Mouse (Mus musculus) limb, embryonic 15.5 days (tissue): ENCODE measurements around the gene Surf2. TPM values are rescaled to one million over a fixed set of nuclear protein-coding genes. Genes with fewer than 3 reads are reported as not detected.

Experiments
- ATAC-seq: fragments of 200-750 bp; cut with Nextera tagmentation; 2 replicates; pipeline ENCODE4 v1.8.0; 2017; ENCODE audit warnings: low read depth, moderate TSS enrichment; ENCODE audit not compliant: insufficient number of reproducible peaks, low FRiP score, low TSS enrichment
- H3K27ac ChIP-seq: fragments of 300-500 bp; sonication (generic); 2 replicates; pipeline ENCODE4 v1.5.1; 2015; ENCODE audit warnings: moderate library complexity, mild to moderate bottlenecking, inconsistent platforms
- H3K27me3 ChIP-seq: fragments of 300-500 bp; sonication (generic); 2 replicates; pipeline ENCODE4 v1.6.1; 2015; ENCODE audit warnings: inconsistent platforms
- H3K36me3 ChIP-seq: fragments of 300-500 bp; sonication (generic); 2 replicates; pipeline ENCODE4 v1.6.1; 2015; ENCODE audit warnings: inconsistent platforms
- H3K4me1 ChIP-seq: fragments of 300-500 bp; sonication (generic); 2 replicates; pipeline ENCODE4 v1.6.1; 2015; ENCODE audit warnings: inconsistent platforms
- H3K4me2 ChIP-seq: fragments of 300-500 bp; sonication (generic); 2 replicates; pipeline ENCODE4 v1.6.1; 2015; ENCODE audit warnings: mild to moderate bottlenecking, inconsistent platforms
- H3K4me3 ChIP-seq: fragments of 300-500 bp; sonication (generic); 2 replicates; pipeline ENCODE4 v1.5.1; 2015; ENCODE audit warnings: mild to moderate bottlenecking, inconsistent platforms
- H3K9ac ChIP-seq: fragments of 300-500 bp; sonication (generic); 2 replicates; pipeline ENCODE4 v1.6.1; 2015; ENCODE audit warnings: inconsistent platforms
- H3K9me3 ChIP-seq: fragments of 300-500 bp; sonication (generic); 2 replicates; pipeline ENCODE4 v1.6.1; 2016; ENCODE audit warnings: inconsistent platforms
- WGBS: fragments of 180-500 bp; shearing (Covaris S2); methylation state at CpG from one replicate; pipeline ENCODE4 v1.1.7; 2015; 5-methylcytosine and 5-hydroxymethylcytosine counted together
- polyA plus RNA-seq: library from polyadenylated mRNA; unstranded; fragments of >200 nt; fragmentation: Nextera tagmentation; extraction: Ambion mirVana; gene quantifications from 2 replicates; pipeline ENCODE4 v1.2.1, GENCODE M21; 2015

Gene Surf2
- polyA plus RNA-seq, 1 experiment from 2014 or later, result 32.4 TPM

DNA sequence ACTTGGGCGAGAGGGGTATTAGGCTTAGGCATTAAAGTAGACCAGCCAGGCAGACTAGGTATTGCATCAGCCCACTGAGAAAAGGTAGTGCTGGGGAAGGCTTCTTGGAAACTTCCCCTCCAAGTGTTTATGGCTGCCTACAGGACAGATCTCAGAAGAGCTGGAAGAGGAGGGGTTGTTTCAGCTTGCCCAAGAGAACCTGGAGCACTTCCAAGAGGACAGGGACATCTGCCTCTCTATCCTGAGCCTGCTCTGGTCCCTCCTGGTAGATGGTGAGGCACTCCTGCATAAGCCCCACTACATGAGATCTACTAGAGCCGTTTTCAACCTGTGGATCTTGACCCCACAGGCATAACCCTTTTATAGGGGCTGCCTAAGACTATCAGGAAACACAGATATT lies 34.2 kb downstream of the Surf2 start:
- H3K9me3 ChIP-seq, result no peaks in the 10 kb centered on the region
- no peaks in the 10 kb centered on the region for H3K4me1 ChIP-seq
- 85% methylated on average over 2 of the region's 2 CpGs for WGBS
- no peak overlapping the region for H3K4me3 ChIP-seq
- H3K27ac ChIP-seq, result no peak overlapping the region
- no peak overlapping the region for H3K4me2 ChIP-seq
- peaks cover 61% of the 10 kb centered on the region for H3K36me3 ChIP-seq
- H3K27me3 ChIP-seq, result no peaks in the 10 kb centered on the region
- H3K9ac ChIP-seq, result no peak overlapping the region
- ATAC-seq, result no peak

DNA sequence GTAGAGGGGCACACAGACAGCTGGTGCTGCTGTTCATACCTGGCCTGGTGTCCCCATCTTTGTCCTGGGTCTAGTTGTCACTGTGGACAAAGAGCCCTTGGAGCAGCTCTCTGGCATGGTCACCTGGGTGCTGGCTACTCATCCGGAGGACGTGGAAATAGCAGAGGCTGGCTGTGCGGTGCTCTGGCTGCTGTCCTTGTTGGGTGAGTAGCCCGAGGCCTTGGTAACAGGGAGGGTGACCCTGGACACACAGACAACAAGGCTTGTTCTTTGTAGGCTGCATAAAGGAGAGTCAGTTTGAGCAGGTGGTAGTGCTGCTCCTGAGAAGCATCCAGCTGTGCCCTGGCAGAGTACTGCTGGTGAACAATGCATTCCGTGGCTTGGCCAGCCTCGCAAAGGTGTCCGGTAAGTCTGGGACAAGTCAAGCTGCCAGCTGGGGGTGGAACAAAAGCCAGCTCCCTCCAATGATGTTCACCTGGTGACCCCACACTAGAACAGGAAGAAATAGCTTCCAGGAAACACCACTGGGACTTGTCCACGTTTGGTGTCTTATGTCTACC lies 35.3 kb downstream of the Surf2 start:
- 89% methylated on average over 8 of the region's 8 CpGs for WGBS
- Histone ChIP-seq H3K27me3 (no peaks in the 10 kb centered on the region), H3K27ac (no peak overlapping the region), H3K9me3 (no peaks in the 10 kb centered on the region), H3K36me3 (peaks cover 71% of the 10 kb centered on the region), H3K4me2 (no peak overlapping the region), H3K9ac (no peak overlapping the region), H3K4me1 (no peaks in the 10 kb centered on the region), H3K4me3 (no peak overlapping the region)
- ATAC-seq, result no peak

DNA sequence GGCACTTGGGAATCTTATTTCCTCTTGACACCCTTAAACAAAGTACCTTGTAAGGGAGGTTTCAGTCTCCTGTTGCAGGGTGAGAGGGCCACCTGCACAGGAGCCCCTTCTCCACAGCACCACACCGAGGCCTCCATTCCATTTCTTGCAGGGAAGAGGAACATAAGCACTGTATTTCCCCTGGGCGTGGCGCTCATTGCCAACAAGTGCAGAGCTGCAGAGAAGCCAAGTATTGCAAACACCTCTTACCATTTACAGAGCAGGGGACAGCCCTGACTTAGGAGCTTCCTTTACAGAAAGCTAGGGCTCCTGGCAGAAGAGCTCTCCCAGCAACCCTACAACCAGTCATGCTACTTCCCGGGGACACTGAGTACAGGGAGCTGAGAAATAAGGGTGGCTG lies 36.0 kb downstream of the Surf2 start:
- H3K9me3 ChIP-seq, result no peaks in the 10 kb centered on the region
- no peak for ATAC-seq
- H3K27me3 ChIP-seq, result no peaks in the 10 kb centered on the region
- peaks cover 73% of the 10 kb centered on the region for H3K36me3 ChIP-seq
- H3K27ac ChIP-seq, result no peak overlapping the region
- 92% methylated on average over 4 of the region's 4 CpGs for WGBS
- no peaks in the 10 kb centered on the region for H3K4me1 ChIP-seq
- no peak overlapping the region for H3K4me2 ChIP-seq
- H3K4me3 ChIP-seq, result no peak overlapping the region
- H3K9ac ChIP-seq, result no peak overlapping the region

DNA sequence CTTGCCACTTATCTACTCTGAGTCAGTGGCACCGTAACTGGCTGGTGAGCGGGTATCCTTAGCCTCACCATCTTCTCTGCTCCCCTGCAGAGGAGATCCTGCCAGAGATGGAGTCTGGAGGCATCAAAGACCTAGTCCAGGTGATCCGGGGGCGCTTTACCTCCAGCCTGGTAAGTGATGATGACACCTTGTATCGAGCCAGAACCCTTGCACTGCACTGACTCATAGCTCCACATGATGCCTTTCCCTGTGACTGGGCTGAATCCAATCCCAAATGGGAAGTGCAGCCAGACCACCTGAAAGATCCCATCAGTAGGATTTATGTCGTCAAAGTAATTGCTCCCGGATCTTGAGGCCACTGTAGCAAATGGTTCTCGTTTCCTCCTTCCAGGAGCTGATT lies 36.7 kb downstream of the Surf2 start:
- H3K4me2 ChIP-seq, result no peak overlapping the region
- ATAC-seq, result no peak
- no peaks in the 10 kb centered on the region for H3K4me1 ChIP-seq
- no peaks in the 10 kb centered on the region for H3K27me3 ChIP-seq
- H3K4me3 ChIP-seq, result no peak overlapping the region
- peaks cover 80% of the 10 kb centered on the region for H3K36me3 ChIP-seq
- H3K9ac ChIP-seq, result no peak overlapping the region
- H3K9me3 ChIP-seq, result no peaks in the 10 kb centered on the region
- H3K27ac ChIP-seq, result no peak overlapping the region
- 76% methylated on average over 8 of the region's 8 CpGs for WGBS

DNA sequence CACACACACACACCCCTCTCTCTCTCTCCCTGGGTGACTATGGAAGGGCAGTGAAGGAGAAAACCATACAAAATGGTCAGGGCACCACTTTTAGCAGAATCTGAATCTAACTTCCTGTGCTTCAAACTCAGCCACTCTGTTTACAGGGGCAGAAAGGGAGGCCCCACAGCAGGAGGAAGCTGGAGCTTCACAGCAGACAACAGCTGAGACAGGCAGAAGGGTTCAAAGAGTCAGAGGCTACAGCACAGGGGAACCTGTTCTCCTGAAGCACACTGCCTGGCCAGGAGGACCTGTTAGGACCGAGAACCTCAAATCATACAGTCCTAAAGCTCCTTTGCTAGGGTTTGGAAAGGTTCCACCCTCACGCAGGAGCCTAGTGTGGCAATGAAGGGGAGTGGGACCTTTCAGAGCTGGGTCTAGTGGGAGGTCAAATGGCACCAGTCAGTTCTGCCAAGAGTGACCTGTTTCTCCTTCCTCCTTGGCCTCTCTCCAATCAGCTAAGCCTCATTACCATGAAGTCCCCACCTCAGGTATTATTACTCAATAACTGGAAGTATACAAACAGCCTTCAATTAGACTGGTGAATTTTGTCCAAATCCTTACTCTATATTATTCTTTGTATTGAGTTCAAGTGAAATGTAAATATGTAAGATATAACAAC lies 38.7 kb downstream of the Surf2 start:
- 94% methylated on average over 2 of the region's 2 CpGs for WGBS
- no peak overlapping the region for H3K27ac ChIP-seq
- peaks cover 84% of the 10 kb centered on the region for H3K36me3 ChIP-seq
- no peak for ATAC-seq
- no peaks in the 10 kb centered on the region for H3K9me3 ChIP-seq
- no peaks in the 10 kb centered on the region for H3K27me3 ChIP-seq
- no peaks in the 10 kb centered on the region for H3K4me1 ChIP-seq
- no peak overlapping the region for H3K9ac ChIP-seq
- no peak overlapping the region for H3K4me3 ChIP-seq
- no peak overlapping the region for H3K4me2 ChIP-seq

DNA sequence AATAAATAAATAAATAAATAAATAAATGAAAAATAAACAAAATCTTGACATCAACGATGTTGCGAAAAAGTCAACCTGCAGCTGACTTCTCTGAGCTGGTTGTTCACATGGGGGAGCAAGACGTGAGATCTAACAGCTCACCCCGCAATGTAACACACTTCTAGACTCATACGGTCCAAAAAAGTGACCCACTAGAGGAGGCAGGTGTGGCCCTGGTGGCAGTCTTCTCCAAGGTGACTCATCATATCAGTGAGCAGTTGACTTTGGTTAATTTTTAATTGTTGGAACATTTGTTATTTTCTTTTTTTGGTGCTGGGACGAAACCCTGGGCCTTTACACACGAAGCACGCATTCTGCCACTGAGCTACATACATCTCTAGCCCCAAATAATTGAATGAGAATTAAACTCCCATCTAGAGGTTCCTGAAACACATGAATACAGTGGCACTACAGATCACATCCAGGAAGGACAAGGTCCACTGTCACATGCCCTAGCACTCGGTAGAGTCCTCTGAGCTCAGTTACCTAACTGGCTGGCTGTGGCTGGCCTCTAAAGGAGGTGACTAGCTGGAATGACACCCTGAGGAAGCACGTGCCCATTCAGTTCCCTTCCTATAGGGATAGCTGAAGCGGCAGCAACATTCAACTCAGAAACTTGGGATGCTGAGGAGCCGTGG lies 40.8 kb downstream of the Surf2 start:
- H3K9ac ChIP-seq, result no peak overlapping the region
- no peak overlapping the region for H3K4me2 ChIP-seq
- H3K27me3 ChIP-seq, result no peaks in the 10 kb centered on the region
- no peaks in the 10 kb centered on the region for H3K9me3 ChIP-seq
- WGBS, result 95% methylated on average over 12 of the region's 12 CpGs
- peaks cover 3% of the 10 kb centered on the region; the same call in 1 of the 2 replicates for H3K4me1 ChIP-seq
- peaks cover 89% of the 10 kb centered on the region for H3K36me3 ChIP-seq
- ATAC-seq, result no peak
- no peak overlapping the region for H3K4me3 ChIP-seq
- no peak overlapping the region for H3K27ac ChIP-seq

DNA sequence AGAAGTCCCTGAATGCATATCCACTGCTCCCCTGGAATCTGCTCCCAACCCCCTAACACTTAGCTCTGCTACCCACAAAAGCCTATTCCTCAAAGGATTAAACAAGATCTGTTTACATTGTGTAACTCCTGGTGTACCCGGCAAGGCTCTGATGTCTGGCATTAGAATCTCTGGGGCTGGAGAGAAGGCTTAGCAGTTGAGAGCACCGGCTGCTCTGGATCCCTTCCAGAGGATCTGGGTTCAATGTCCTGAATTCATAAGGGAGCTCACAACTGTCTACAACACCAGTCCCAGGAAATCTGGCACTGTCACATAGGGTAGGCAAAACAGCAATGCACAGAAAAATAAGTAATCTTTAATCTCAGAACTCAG lies 41.3 kb downstream of the Surf2 start:
- no peak for ATAC-seq
- H3K9ac ChIP-seq, result no peak overlapping the region
- no peaks in the 10 kb centered on the region for H3K9me3 ChIP-seq
- 79% methylated on average over 2 of the region's 2 CpGs for WGBS
- no peak overlapping the region for H3K4me3 ChIP-seq
- H3K4me2 ChIP-seq, result no peak overlapping the region
- H3K27me3 ChIP-seq, result no peaks in the 10 kb centered on the region
- H3K36me3 ChIP-seq, result peaks cover 89% of the 10 kb centered on the region
- peaks cover 7% of the 10 kb centered on the region; the same call in 1 of the 2 replicates for H3K4me1 ChIP-seq
- no peak overlapping the region for H3K27ac ChIP-seq

DNA sequence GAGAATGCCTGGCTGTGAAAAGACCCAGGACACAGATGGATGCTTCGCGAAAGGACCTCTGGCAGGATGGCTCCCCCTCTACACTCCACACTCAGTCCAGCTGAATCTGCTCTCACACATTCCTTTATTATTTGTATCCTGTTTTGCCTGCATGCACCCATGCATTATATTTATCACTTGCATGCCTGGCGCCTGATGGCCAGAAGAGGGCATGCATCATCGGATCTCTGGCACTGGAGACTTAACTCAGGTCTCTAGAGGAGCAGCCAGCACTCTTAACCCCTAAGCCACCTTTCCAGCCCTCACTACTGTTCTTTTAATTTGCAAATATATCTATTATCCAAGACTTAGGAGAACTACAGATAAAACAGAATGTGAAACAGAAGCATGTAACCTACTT lies 44.6 kb downstream of the Surf2 start:
- Histone ChIP-seq H3K27ac (no peak overlapping the region), H3K4me1 (peaks cover 20% of the 10 kb centered on the region), H3K4me3 (no peak overlapping the region), H3K9ac (no peak overlapping the region), H3K9me3 (no peaks in the 10 kb centered on the region), H3K36me3 (peaks cover 61% of the 10 kb centered on the region), H3K4me2 (no peak overlapping the region), H3K27me3 (no peaks in the 10 kb centered on the region)
- no peak for ATAC-seq
- WGBS, result 78% methylated on average over 4 of the region's 4 CpGs

DNA sequence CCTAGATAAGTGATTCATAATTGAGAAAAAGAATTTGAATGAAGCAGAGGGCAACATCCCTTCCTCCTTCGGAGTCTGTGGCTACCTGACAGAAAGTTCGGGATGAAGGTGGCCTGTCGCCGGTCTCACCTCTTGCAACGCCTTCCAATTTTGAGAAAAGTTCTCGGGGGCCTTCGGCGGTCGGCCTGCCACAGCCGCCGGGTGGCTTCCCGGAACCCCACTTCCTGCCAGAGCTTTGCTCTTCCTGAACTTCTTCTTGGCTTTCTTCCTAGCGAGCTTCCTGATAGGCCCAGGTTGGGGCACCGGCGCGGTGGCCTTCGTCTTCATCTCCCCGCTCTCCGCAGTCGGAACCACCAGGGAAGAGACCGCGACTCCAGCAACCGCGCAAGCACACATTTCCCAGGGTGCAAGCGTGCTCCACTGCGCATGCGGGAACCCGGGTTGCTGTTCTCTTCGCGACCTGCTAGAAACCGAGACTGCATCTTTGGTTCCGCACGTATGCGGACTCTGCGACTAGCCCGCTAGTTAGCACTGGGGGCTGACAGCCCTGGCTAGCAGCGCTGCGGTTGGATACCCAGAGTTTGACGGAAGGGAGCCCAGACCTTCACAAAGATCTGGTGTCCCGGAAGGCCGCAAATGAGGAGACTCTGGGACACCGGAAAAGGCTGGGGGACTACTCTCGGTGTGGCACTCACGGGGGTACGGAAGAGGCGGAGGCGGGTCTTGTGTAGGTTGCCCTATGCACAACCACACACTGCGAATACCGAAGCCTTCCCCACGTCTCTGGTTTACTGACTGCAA lies 48.0 kb downstream of the Surf2 start, which contains the start of gene Rexo4:
Gene Rexo4 (minus strand): TSS at position 464 of the 801 bp plus-strand sequence.
- Histone ChIP-seq H3K4me1 (peaks cover 20% of the 10 kb centered on the region), H3K36me3 (peaks cover 30% of the 10 kb centered on the region), H3K27ac (peak within 1 kb of the TSS; percentile 99), H3K9ac (peak within 1 kb of the TSS; percentile 92), H3K9me3 (no peaks in the 10 kb centered on the region), H3K27me3 (no peaks in the 10 kb centered on the region), H3K4me3 (peak within 1 kb of the TSS; percentile 83), H3K4me2 (peak within 1 kb of the TSS; percentile 78)
- ATAC-seq, result peak; percentile 94
- under 1% methylated on average over 50 of the region's 50 CpGs for WGBS

DNA sequence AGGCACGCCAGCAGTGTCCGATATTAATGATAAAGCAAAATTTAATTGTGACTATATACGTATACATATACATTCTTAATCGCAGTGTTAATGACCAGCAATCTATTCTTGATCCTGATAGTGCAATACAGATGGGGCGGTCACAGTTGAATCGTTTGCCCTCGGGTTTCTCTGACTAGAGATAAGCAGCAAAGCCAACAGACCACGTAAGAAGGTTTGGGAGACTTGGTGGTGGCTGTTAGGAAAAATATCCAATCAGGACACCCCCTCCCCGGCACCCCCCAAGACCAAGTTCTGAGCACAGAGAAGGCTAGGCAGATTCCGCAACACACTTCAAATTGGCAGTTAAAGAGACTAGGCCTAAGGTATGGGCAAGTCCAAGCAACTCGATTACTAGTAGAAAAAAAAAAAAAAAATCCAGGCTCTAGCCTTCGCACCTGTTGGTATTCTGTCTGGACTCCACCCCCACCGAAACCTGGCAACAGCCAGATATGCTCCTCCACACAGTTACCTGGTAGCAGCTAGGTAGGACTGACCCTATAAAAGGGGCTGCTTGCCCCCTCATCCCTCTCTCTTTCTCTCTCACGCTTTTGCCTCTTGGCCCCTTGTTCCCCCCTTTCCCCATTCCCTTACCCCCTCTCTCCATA lies 48.7 kb downstream of the Surf2 start:
- Histone ChIP-seq H3K4me2 (peak overlapping the region; percentile 78), H3K36me3 (peaks cover 26% of the 10 kb centered on the region), H3K4me1 (peaks cover 20% of the 10 kb centered on the region), H3K9ac (peak overlapping the region; percentile 92), H3K9me3 (no peaks in the 10 kb centered on the region), H3K4me3 (peak overlapping the region; percentile 83), H3K27me3 (no peaks in the 10 kb centered on the region), H3K27ac (peak overlapping the region; percentile 99)
- 16% methylated on average over 14 of the region's 14 CpGs for WGBS
- no peak for ATAC-seq

DNA sequence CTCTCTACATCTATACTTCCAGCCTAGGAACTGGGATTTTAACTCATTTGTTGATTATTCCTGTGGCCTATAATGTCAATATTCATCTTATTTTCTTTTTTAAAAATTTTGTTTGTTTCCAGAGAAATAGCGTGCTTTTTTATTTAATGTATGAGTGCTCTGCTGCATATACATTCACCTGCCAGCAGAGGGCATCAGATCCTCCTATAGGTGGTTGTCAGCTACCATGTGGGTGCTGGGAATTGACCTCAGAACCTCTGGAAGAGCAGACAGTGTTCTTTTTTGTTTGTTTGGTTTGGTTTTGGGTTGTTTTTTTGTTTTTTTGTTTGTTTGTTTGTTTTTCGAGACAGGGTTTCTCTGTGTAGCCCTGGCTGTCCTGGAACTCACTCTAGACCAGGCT lies 51.1 kb downstream of the Surf2 start:
- no peak for ATAC-seq
- 85% methylated on average over 2 of the region's 2 CpGs for WGBS
- Histone ChIP-seq H3K27ac (no peak overlapping the region), H3K4me1 (peaks cover 14% of the 10 kb centered on the region), H3K9ac (no peak overlapping the region), H3K9me3 (no peaks in the 10 kb centered on the region), H3K27me3 (no peaks in the 10 kb centered on the region), H3K4me3 (no peak overlapping the region), H3K36me3 (peaks cover 2% of the 10 kb centered on the region), H3K4me2 (no peak overlapping the region)
